Mouse (Mus musculus): ENCODE results near the gene Gm16253.

DNA sequence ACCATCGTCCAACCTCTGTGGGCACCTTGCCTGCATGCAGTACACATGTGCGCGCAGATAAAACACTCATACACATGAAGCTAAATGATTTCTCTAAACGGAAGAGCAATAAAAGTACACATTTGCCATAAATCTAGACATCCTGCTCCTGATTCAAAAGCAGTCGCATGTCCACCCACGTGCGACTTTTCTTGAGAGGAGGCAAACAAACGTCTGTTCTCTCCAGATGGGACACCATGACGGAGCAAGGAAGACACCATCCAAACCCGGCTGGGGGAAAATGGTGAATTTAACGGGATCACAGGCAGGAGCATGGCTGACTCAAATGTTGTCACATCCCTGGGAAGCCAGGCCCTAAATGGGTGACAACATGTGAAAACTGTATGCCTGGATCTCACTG lies 33.4 kb upstream of the Gm16253 start:
- TF ChIP-seq CTCF (IDR thresholded peaks at IDR 0.05; ENCODE audit: control insufficient read depth, insufficient read depth, insufficient read length) (no peak), MYOG (IDR thresholded peaks at IDR 0.05; ENCODE audit: control insufficient read depth, extremely low read depth, insufficient read length) (no peak), USF1 (IDR thresholded peaks at IDR 0.05; ENCODE audit: low read depth) (no peak), MAX (IDR thresholded peaks at IDR 0.05) (no peak)
